Mouse (Mus musculus) brain, embryonic 14.5 days (tissue): ENCODE measurements around the gene Dand5.

Experiments used
- CTCF ChIP-seq: fragments of 200-500 bp; IDR thresholded peaks from 2 replicates; pipeline ENCODE4 v1.5.1; 2012; ENCODE audit warnings: inconsistent platforms, mild to moderate bottlenecking, moderate library complexity, borderline replicate concordance; ENCODE audit not compliant: insufficient read depth, insufficient read length; ENCODE audit errors: extremely low read depth
- POLR2A ChIP-seq: fragments of 200-500 bp; IDR thresholded peaks from 2 replicates; pipeline ENCODE4 v1.6.1; 2012; ENCODE audit warnings: mild to moderate bottlenecking, inconsistent platforms, borderline replicate concordance; ENCODE audit not compliant: poor library complexity, insufficient read depth, insufficient read length, severe bottlenecking; ENCODE audit errors: extremely low read depth

DNA sequence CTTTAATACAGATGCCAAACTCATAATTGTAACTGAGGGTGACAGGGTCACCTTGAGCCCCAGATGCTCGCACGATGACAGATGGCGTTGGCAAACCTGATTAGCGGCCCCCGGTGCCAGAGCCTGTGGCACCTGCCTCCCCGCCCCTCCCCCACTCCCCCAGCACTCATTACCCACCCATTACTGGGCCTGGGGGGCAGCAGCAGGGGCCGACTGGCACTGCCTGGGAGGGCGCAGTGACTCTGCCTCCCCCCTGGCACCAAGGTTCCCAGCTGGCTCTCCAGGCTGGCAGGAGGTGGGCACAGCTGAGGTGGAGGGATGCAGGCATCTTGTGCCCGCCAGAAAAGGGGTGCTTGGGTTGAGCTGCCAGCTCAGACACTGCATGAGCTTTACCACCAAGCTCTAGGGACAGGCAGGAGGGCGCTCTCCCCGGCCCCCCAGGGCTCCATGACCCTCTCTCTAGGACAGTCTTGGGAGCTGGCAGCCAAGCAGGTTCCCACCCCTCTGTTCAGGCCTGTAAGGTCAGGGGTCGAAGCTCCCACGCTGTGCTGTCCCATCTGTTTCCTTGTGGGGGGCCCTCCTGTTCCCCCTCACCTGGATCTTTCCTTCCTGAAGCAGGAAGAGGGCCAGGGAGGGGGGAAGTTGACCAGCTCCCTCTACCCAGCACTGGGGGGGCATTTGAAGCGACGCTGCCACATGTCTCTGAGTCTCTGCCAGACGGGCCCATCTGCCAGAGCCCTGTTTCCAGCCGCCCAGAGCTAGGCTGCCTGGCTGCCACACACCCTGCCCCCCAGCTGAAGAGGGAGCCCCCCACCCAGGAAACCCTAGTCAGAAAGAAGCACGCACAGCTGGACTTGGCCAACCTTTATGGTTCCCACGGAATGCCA, 7.8 kb downstream of the Dand5 start:
- TF ChIP-seq CTCF: no peak
- TF ChIP-seq POLR2A: no peak
